Mouse (Mus musculus) midbrain, postnatal 0 days (tissue): Measurements from ENCODE around the gene Gstp3. TPM values are rescaled to one million over a fixed set of nuclear protein-coding genes. Genes with fewer than 3 reads are reported as not detected.
A peak's percentile ranks its signal among the peaks of the same experiment; 100 is the strongest.

Source experiments
- ATAC-seq: fragments of 200-750 bp; cut with Nextera tagmentation; 2 replicates; pipeline ENCODE4 v1.8.0; 2017; ENCODE audit warnings: moderate number of reproducible peaks, mild to moderate bottlenecking, moderate TSS enrichment, moderate library complexity; ENCODE audit not compliant: low FRiP score
- DNase-seq: peaks from one replicate; pipeline ENCODE4 v3.0.0-alpha.2; 2015; ENCODE audit warnings: low spot score
- H3K27ac ChIP-seq: fragments of 300-500 bp; sonication (generic); 2 replicates; pipeline ENCODE4 v1.5.1; 2014; ENCODE audit warnings: low read depth, mild to moderate bottlenecking, low read length, mixed read lengths
- H3K27me3 ChIP-seq: fragments of 300-500 bp; sonication (generic); 2 replicates; pipeline ENCODE4 v1.6.1; 2014; ENCODE audit warnings: low read length, control low read depth, mixed read lengths; ENCODE audit not compliant: insufficient read depth
- H3K36me3 ChIP-seq: fragments of 300-500 bp; sonication (generic); 2 replicates; pipeline ENCODE4 v1.6.1; 2014; ENCODE audit warnings: low read length, control low read depth, mixed read lengths; ENCODE audit not compliant: insufficient read depth
- H3K4me1 ChIP-seq: fragments of 300-500 bp; sonication (generic); 2 replicates; pipeline ENCODE4 v1.6.1; 2014; ENCODE audit warnings: mild to moderate bottlenecking, control low read depth, antibody characterized with exemption, low read length, mixed read lengths; ENCODE audit not compliant: insufficient read depth
- H3K4me2 ChIP-seq: fragments of 300-500 bp; sonication (generic); 2 replicates; pipeline ENCODE4 v1.6.1; 2014; ENCODE audit warnings: low read depth, mild to moderate bottlenecking, low read length, mixed read lengths; ENCODE audit not compliant: poor library complexity, severe bottlenecking
- H3K4me3 ChIP-seq: fragments of 300-500 bp; sonication (generic); 2 replicates; pipeline ENCODE4 v1.5.1; 2014; ENCODE audit warnings: low read depth, mild to moderate bottlenecking, low read length, moderate library complexity
- H3K9ac ChIP-seq: fragments of 300-500 bp; sonication (generic); replicated peaks from 2 replicates; pipeline ENCODE4 v1.6.1; 2014; ENCODE audit warnings: mild to moderate bottlenecking, low read length, moderate library complexity, mixed read lengths; ENCODE audit not compliant: poor library complexity, severe bottlenecking
- H3K9me3 ChIP-seq: fragments of 300-500 bp; sonication (generic); 2 replicates; pipeline ENCODE4 v1.6.1; 2016; ENCODE audit warnings: low read length, control low read depth
- CTCF ChIP-seq: IDR thresholded peaks from 2 replicates; pipeline ENCODE4 v1.5.1; 2016; ENCODE audit warnings: antibody characterized with exemption, mild to moderate bottlenecking
- WGBS: fragments of 180-500 bp; shearing (Covaris S2); extraction: QIAGEN DNeasy Blood & Tissue Kit; methylation state at CpG from one replicate; pipeline ENCODE4 v1.1.7; 2014; 5-methylcytosine and 5-hydroxymethylcytosine counted together
- polyA plus RNA-seq: library from polyadenylated mRNA; unstranded; fragments of >200 nt; fragmentation: Nextera tagmentation; extraction: Ambion mirVana; gene quantifications from 2 replicates; pipeline ENCODE4 v1.2.1, GENCODE M21; 2015
- total RNA-seq: library from RNA; depleted of rRNA; stranded (reverse); fragments of >200 nt; gene quantifications from 2 replicates; pipeline ENCODE4 v1.2.3, GENCODE M21; 2014; rRNA removed

The Gstp3 gene
- total and polyA plus RNA-seq, 2 experiments from 2014 or later, result not detected

GRCm38 (mm10) chr19:4012432-4013022 is 46.8 kb downstream of the Gstp3 start, which contains the start of gene Ndufv1:
Gene Ndufv1 (minus strand): TSS chr19:4012806.
- DNase-seq, result peak; percentile 99
- Histone ChIP-seq H3K27me3 (no peaks in the 10 kb centered on the region), H3K9ac (peak within 1 kb of the TSS; percentile 79), H3K36me3 (peaks cover 24% of the 10 kb centered on the region), H3K4me3 (peak within 1 kb of the TSS; percentile 81), H3K27ac (peak within 1 kb of the TSS; percentile 77), H3K9me3 (no peaks in the 10 kb centered on the region), H3K4me2 (peak within 1 kb of the TSS; percentile 61), H3K4me1 (peaks cover 5% of the 10 kb centered on the region; the same call in 1 of the 2 replicates)
- ATAC-seq, result peak; percentile 99
- TF ChIP-seq CTCF, result peak; percentile 92
- 0% methylated on average over 45 of the region's 45 CpGs for WGBS

GRCm38 (mm10) chr19:4011086-4011485 is 48.3 kb downstream of the Gstp3 start:
- H3K27me3 ChIP-seq, result no peaks in the 10 kb centered on the region
- DNase-seq (no peak), ATAC-seq (no peak)
- no peak for TF ChIP-seq CTCF
- H3K4me1 ChIP-seq, result peaks cover 5% of the 10 kb centered on the region; the same call in 1 of the 2 replicates
- no peak overlapping the region for H3K4me3 ChIP-seq
- H3K4me2 ChIP-seq, result no peak overlapping the region
- H3K9ac ChIP-seq, result no peak overlapping the region
- peaks cover 37% of the 10 kb centered on the region for H3K36me3 ChIP-seq
- no peaks in the 10 kb centered on the region for H3K9me3 ChIP-seq
- H3K27ac ChIP-seq, result no peak overlapping the region
- WGBS, result 94% methylated on average over 5 of the region's 5 CpGs

Other genes starting within 250 kb of the Gstp3 start
Only the 30 nearest of the 34 such genes appear.
- gene Tcirg1, start 152.4 kb downstream of the Gstp3 start, total RNA-seq, result 26.0 and 37.5 TPM in 2 replicates
- 13.2 and 14.1 TPM in 2 replicates for gene Tcirg1, start 152.4 kb downstream of the Gstp3 start, polyA plus RNA-seq
- 165 and 197 TPM in 2 replicates for gene Ndufs8, start 146.8 kb downstream of the Gstp3 start, total RNA-seq
- gene Ndufs8, start 146.8 kb downstream of the Gstp3 start, polyA plus RNA-seq, result 292 and 333 TPM in 2 replicates
- gene Aldh3b1, start 129.8 kb downstream of the Gstp3 start, total RNA-seq, result 1.3 and 3.7 TPM in 2 replicates
- 2.1 and 2.8 TPM in 2 replicates for gene Aldh3b1, start 129.8 kb downstream of the Gstp3 start, polyA plus RNA-seq
- 13.0 and 23.2 TPM in 2 replicates for gene Unc93b1, start 124.4 kb downstream of the Gstp3 start, total RNA-seq
- gene Unc93b1, start 124.4 kb downstream of the Gstp3 start, polyA plus RNA-seq, result 11.2 and 12.4 TPM in 2 replicates
- not detected in 2 replicates for gene Aldh3b3, start 100.9 kb downstream of the Gstp3 start, total RNA-seq
- not detected in 2 replicates for gene Aldh3b3, start 100.9 kb downstream of the Gstp3 start, polyA plus RNA-seq
- gene Aldh3b2, start 87.2 kb downstream of the Gstp3 start, total RNA-seq, result 2.4 and 2.8 TPM in 2 replicates
- gene Aldh3b2, start 87.2 kb downstream of the Gstp3 start, polyA plus RNA-seq, result 2.6 TPM in 2 replicates
- gene Acy3, start 73.0 kb downstream of the Gstp3 start, total RNA-seq, result 2.5 and 3.0 TPM in 2 replicates
- gene Acy3, start 73.0 kb downstream of the Gstp3 start, polyA plus RNA-seq, result 2.6 and 3.5 TPM in 2 replicates
- gene Tbx10, start 66.8 kb downstream of the Gstp3 start, total RNA-seq, result not detected in 2 replicates
- gene Tbx10, start 66.8 kb downstream of the Gstp3 start, polyA plus RNA-seq, result not detected in 2 replicates
- 18.5 and 22.1 TPM in 2 replicates for gene Nudt8, start 59.0 kb downstream of the Gstp3 start, total RNA-seq
- gene Nudt8, start 59.0 kb downstream of the Gstp3 start, polyA plus RNA-seq, result 26.2 and 33.2 TPM in 2 replicates
- gene Gm49405, start 58.9 kb downstream of the Gstp3 start, total RNA-seq, result 3.5 and 4.0 TPM in 2 replicates
- 2.7 and 3.0 TPM in 2 replicates for gene Gm49405, start 58.9 kb downstream of the Gstp3 start, polyA plus RNA-seq
- 8.8 and 13.4 TPM in 2 replicates for gene Doc2g, start 56.3 kb downstream of the Gstp3 start, total RNA-seq
- 5.4 and 5.5 TPM in 2 replicates for gene Doc2g, start 56.3 kb downstream of the Gstp3 start, polyA plus RNA-seq
- 137 and 237 TPM in 2 replicates for gene Ndufv1, start 46.8 kb downstream of the Gstp3 start, total RNA-seq
- gene Ndufv1, start 46.8 kb downstream of the Gstp3 start, polyA plus RNA-seq, result 271 and 281 TPM in 2 replicates
- gene Gstp1, start 21.6 kb downstream of the Gstp3 start, total RNA-seq, result 268 and 350 TPM in 2 replicates
- 665 and 685 TPM in 2 replicates for gene Gstp1, start 21.6 kb downstream of the Gstp3 start, polyA plus RNA-seq
- 3.6 TPM in 1 of 2 replicates, not detected in the other for gene Gstp2, start 13.5 kb downstream of the Gstp3 start, total RNA-seq
- gene Gstp2, start 13.5 kb downstream of the Gstp3 start, polyA plus RNA-seq, result 2.4 and 4.1 TPM in 2 replicates
- gene Cabp2, start 22.0 kb upstream of the Gstp3 start, total RNA-seq, result not detected in 2 replicates
- not detected in 2 replicates for gene Cabp2, start 22.0 kb upstream of the Gstp3 start, polyA plus RNA-seq
- 37.4 and 45.6 TPM in 2 replicates for gene Cdk2ap2, start 37.6 kb upstream of the Gstp3 start, total RNA-seq
- 60.5 and 64.2 TPM in 2 replicates for gene Cdk2ap2, start 37.6 kb upstream of the Gstp3 start, polyA plus RNA-seq
- gene Pitpnm1, start 40.4 kb upstream of the Gstp3 start, total RNA-seq, result 162 and 187 TPM in 2 replicates
- gene Pitpnm1, start 40.4 kb upstream of the Gstp3 start, polyA plus RNA-seq, result 127 and 134 TPM in 2 replicates
- gene Aip, start 66.3 kb upstream of the Gstp3 start, total RNA-seq, result 29.8 and 49.9 TPM in 2 replicates
- 87.7 and 97.6 TPM in 2 replicates for gene Aip, start 66.3 kb upstream of the Gstp3 start, polyA plus RNA-seq
- 0.16 TPM in 1 of 2 replicates, not detected in the other for gene Gpr152, start 80.2 kb upstream of the Gstp3 start, total RNA-seq
- gene Gpr152, start 80.2 kb upstream of the Gstp3 start, polyA plus RNA-seq, result not detected in 2 replicates
- not detected in 2 replicates for gene Cabp4, start 84.5 kb upstream of the Gstp3 start, total RNA-seq
- 0.20 and 0.36 TPM in 2 replicates for gene Cabp4, start 84.5 kb upstream of the Gstp3 start, polyA plus RNA-seq
- 96.1 and 116 TPM in 2 replicates for gene Coro1b, start 89.0 kb upstream of the Gstp3 start, total RNA-seq
- gene Coro1b, start 89.0 kb upstream of the Gstp3 start, polyA plus RNA-seq, result 95.2 and 104 TPM in 2 replicates
- gene Ptprcap, start 94.0 kb upstream of the Gstp3 start, total RNA-seq, result 0.38 TPM in 1 of 2 replicates, not detected in the other
- 0.28 TPM in 1 of 2 replicates, not detected in the other for gene Ptprcap, start 94.0 kb upstream of the Gstp3 start, polyA plus RNA-seq
- gene Rps6kb2, start 103.8 kb upstream of the Gstp3 start, total RNA-seq, result 23.5 and 25.2 TPM in 2 replicates
- 58.2 and 62.8 TPM in 2 replicates for gene Rps6kb2, start 103.8 kb upstream of the Gstp3 start, polyA plus RNA-seq
- 4.4 and 6.6 TPM in 2 replicates for gene Carns1, start 115.9 kb upstream of the Gstp3 start, total RNA-seq
- gene Carns1, start 115.9 kb upstream of the Gstp3 start, polyA plus RNA-seq, result 6.7 and 6.9 TPM in 2 replicates
- gene Tbc1d10c, start 131.7 kb upstream of the Gstp3 start, total RNA-seq, result 0.49 and 1.9 TPM in 2 replicates
- 1.2 and 1.6 TPM in 2 replicates for gene Tbc1d10c, start 131.7 kb upstream of the Gstp3 start, polyA plus RNA-seq
- 535 and 592 TPM in 2 replicates for gene Ppp1ca, start 132.5 kb upstream of the Gstp3 start, total RNA-seq
- gene Ppp1ca, start 132.5 kb upstream of the Gstp3 start, polyA plus RNA-seq, result 510 and 531 TPM in 2 replicates
- 18.0 and 22.8 TPM in 2 replicates for gene Rad9a, start 142.1 kb upstream of the Gstp3 start, total RNA-seq
- 14.7 and 17.0 TPM in 2 replicates for gene Rad9a, start 142.1 kb upstream of the Gstp3 start, polyA plus RNA-seq
- 0.99 and 1.2 TPM in 2 replicates for gene Clcf1, start 154.7 kb upstream of the Gstp3 start, total RNA-seq
- gene Clcf1, start 154.7 kb upstream of the Gstp3 start, polyA plus RNA-seq, result 0.28 and 0.44 TPM in 2 replicates
- not detected in 2 replicates for gene AC109138.7, start 154.8 kb upstream of the Gstp3 start, total RNA-seq
- not detected in 2 replicates for gene AC109138.7, start 154.8 kb upstream of the Gstp3 start, polyA plus RNA-seq
- gene Pold4, start 172.3 kb upstream of the Gstp3 start, total RNA-seq, result 20.9 and 37.7 TPM in 2 replicates
- 20.8 and 26.8 TPM in 2 replicates for gene Pold4, start 172.3 kb upstream of the Gstp3 start, polyA plus RNA-seq